Mouse (Mus musculus): ENCODE measurements around the gene Gm14180. TPM values are rescaled to one million over a fixed set of nuclear protein-coding genes. Genes with fewer than 3 reads are reported as not detected.
"Not testable (repeated sequence)": the region's sequence is repeated elsewhere in the genome, so short reads cannot be mapped to it uniquely, and the experiment has no call there.

Gene Gm14180
- not detected in 2 replicates for polyA plus RNA-seq (2012)

- no peak within 1 kb of the TSS for H3K4me3 ChIP-seq (replicated peaks)
- TF ChIP-seq GATA1 (IDR thresholded peaks at IDR 0.05; ENCODE audit: low read length) = no peak
- TF ChIP-seq TAL1 (IDR thresholded peaks at IDR 0.05; ENCODE audit: low read length) = no peak
Observed at GRCm38 (mm10) chr11:99734190-99734589, at the start of gene Gm14180. TSS of gene Gm14180 (minus strand) at chr11:99734290.

GRCm38 (mm10) chr11:99780604-99781003, 46.5 kb upstream of the Gm14180 start, which contains the start of gene Krtap4-8:
TSS of gene Krtap4-8 (minus strand) at chr11:99780704.
- H3K36me3 ChIP-seq (ENCODE audit: control insufficient read depth) = no peaks in the 10 kb centered on the region
- TF ChIP-seq GATA1 (IDR thresholded peaks at IDR 0.05; ENCODE audit: low read length) (no peak), TAL1 (IDR thresholded peaks at IDR 0.05; ENCODE audit: low read length) (no peak)
- no peaks in the 10 kb centered on the region for H3K4me1 ChIP-seq (ENCODE audit: control insufficient read depth)
- no peak within 1 kb of the TSS for H3K4me3 ChIP-seq (replicated peaks)
- no peaks in the 10 kb centered on the region for H3K27me3 ChIP-seq (ENCODE audit: control insufficient read depth)
- no peaks in the 10 kb centered on the region for H3K9me3 ChIP-seq (ENCODE audit: control insufficient read depth, low read length)

More at GRCm38 (mm10) chr11:99734190-99734589, at the start of gene Gm14180:
- Histone ChIP-seq H3K36me3 (ENCODE audit: control insufficient read depth) (no peaks in the 10 kb centered on the region), H3K4me1 (ENCODE audit: control insufficient read depth) (no peaks in the 10 kb centered on the region), H3K27me3 (ENCODE audit: control insufficient read depth) (no peaks in the 10 kb centered on the region), H3K9me3 (ENCODE audit: control insufficient read depth, low read length) (no peaks in the 10 kb centered on the region)

- Histone ChIP-seq H3K4me1 (ENCODE audit: control insufficient read depth) (no peaks in the 10 kb centered on the region), H3K4me3 (replicated peaks) (no peak overlapping the region), H3K27me3 (ENCODE audit: control insufficient read depth) (no peaks in the 10 kb centered on the region), H3K36me3 (ENCODE audit: control insufficient read depth) (no peaks in the 10 kb centered on the region), H3K9me3 (ENCODE audit: control insufficient read depth, low read length) (no peaks in the 10 kb centered on the region)
- TF ChIP-seq GATA1 (IDR thresholded peaks at IDR 0.05; ENCODE audit: low read length) (no peak), TAL1 (IDR thresholded peaks at IDR 0.05; ENCODE audit: low read length) (no peak)
Observed at GRCm38 (mm10) chr11:99778401-99778800, 44.3 kb upstream of the Gm14180 start.

GRCm38 (mm10) chr11:99772813-99773212, 38.7 kb upstream of the Gm14180 start, which contains the start of gene Gm11595:
TSS of gene Gm11595 (minus strand) at chr11:99772913.
- not testable (repeated sequence) for H3K4me3 ChIP-seq (replicated peaks); H3K27me3 ChIP-seq (ENCODE audit: control insufficient read depth); H3K36me3 ChIP-seq (ENCODE audit: control insufficient read depth); H3K9me3 ChIP-seq (ENCODE audit: control insufficient read depth, low read length); H3K4me1 ChIP-seq (ENCODE audit: control insufficient read depth)

- no peak for TF ChIP-seq GATA1 (IDR thresholded peaks at IDR 0.05; ENCODE audit: low read length)
- no peak for TF ChIP-seq TAL1 (IDR thresholded peaks at IDR 0.05; ENCODE audit: low read length)
- Histone ChIP-seq H3K4me3 (replicated peaks) (no peak overlapping the region), H3K4me1 (ENCODE audit: control insufficient read depth) (no peaks in the 10 kb centered on the region), H3K27me3 (ENCODE audit: control insufficient read depth) (no peaks in the 10 kb centered on the region; the same call in 1 of the 2 replicates), H3K36me3 (ENCODE audit: control insufficient read depth) (no peaks in the 10 kb centered on the region), H3K9me3 (ENCODE audit: control insufficient read depth, low read length) (peaks cover 6% of the 10 kb centered on the region; the same call in 1 of the 2 replicates)
Observed at GRCm38 (mm10) chr11:99768410-99768809, 34.3 kb upstream of the Gm14180 start.

- H3K36me3 ChIP-seq (ENCODE audit: control insufficient read depth) = no peaks in the 10 kb centered on the region
- no peaks in the 10 kb centered on the region for H3K4me1 ChIP-seq (ENCODE audit: control insufficient read depth)
- peaks cover 9% of the 10 kb centered on the region for H3K9me3 ChIP-seq (ENCODE audit: control insufficient read depth, low read length)
- no peaks in the 10 kb centered on the region; the same call in 1 of the 2 replicates for H3K27me3 ChIP-seq (ENCODE audit: control insufficient read depth)
- H3K4me3 ChIP-seq (replicated peaks) = no peak overlapping the region
- TF ChIP-seq GATA1 (IDR thresholded peaks at IDR 0.05; ENCODE audit: low read length) (no peak), TAL1 (IDR thresholded peaks at IDR 0.05; ENCODE audit: low read length) (no peak)
Observed at GRCm38 (mm10) chr11:99758877-99759276, 24.8 kb upstream of the Gm14180 start.

GRCm38 (mm10) chr11:99743985-99744384, 9.9 kb upstream of the Gm14180 start:
- no peak for TF ChIP-seq TAL1 (IDR thresholded peaks at IDR 0.05; ENCODE audit: low read length)
- no peak for TF ChIP-seq GATA1 (IDR thresholded peaks at IDR 0.05; ENCODE audit: low read length)
- no peak overlapping the region for H3K4me3 ChIP-seq (replicated peaks)
- H3K9me3 ChIP-seq (ENCODE audit: control insufficient read depth, low read length) = peaks cover 8% of the 10 kb centered on the region
- no peaks in the 10 kb centered on the region for H3K4me1 ChIP-seq (ENCODE audit: control insufficient read depth)
- H3K36me3 ChIP-seq (ENCODE audit: control insufficient read depth) = no peaks in the 10 kb centered on the region
- H3K27me3 ChIP-seq (ENCODE audit: control insufficient read depth) = no peaks in the 10 kb centered on the region

GRCm38 (mm10) chr11:99724061-99724460, 10.0 kb downstream of the Gm14180 start:
- Histone ChIP-seq H3K36me3 (ENCODE audit: control insufficient read depth) (no peaks in the 10 kb centered on the region), H3K9me3 (ENCODE audit: control insufficient read depth, low read length) (peaks cover 8% of the 10 kb centered on the region), H3K4me1 (ENCODE audit: control insufficient read depth) (no peaks in the 10 kb centered on the region), H3K27me3 (ENCODE audit: control insufficient read depth) (no peaks in the 10 kb centered on the region), H3K4me3 (replicated peaks) (no peak overlapping the region)
- no peak for TF ChIP-seq TAL1 (IDR thresholded peaks at IDR 0.05; ENCODE audit: low read length)

- H3K27me3 ChIP-seq (ENCODE audit: control insufficient read depth) = no peaks in the 10 kb centered on the region
- peaks cover 11% of the 10 kb centered on the region for H3K9me3 ChIP-seq (ENCODE audit: control insufficient read depth, low read length)
- no peak overlapping the region for H3K4me3 ChIP-seq (replicated peaks)
- H3K4me1 ChIP-seq (ENCODE audit: control insufficient read depth) = no peaks in the 10 kb centered on the region
- no peak for TF ChIP-seq TAL1 (IDR thresholded peaks at IDR 0.05; ENCODE audit: low read length)
- TF ChIP-seq GATA1 (IDR thresholded peaks at IDR 0.05; ENCODE audit: low read length) = no peak
- H3K36me3 ChIP-seq (ENCODE audit: control insufficient read depth) = no peaks in the 10 kb centered on the region
Observed at GRCm38 (mm10) chr11:99718759-99719158, 15.3 kb downstream of the Gm14180 start.

GRCm38 (mm10) chr11:99690463-99690862, 43.6 kb downstream of the Gm14180 start, which contains the start of gene Gm14190:
TSS of gene Gm14190 (minus strand) at chr11:99690740.
- Histone ChIP-seq H3K4me3 (replicated peaks) (no peak within 1 kb of the TSS), H3K4me1 (ENCODE audit: control insufficient read depth) (no peaks in the 10 kb centered on the region), H3K9me3 (ENCODE audit: control insufficient read depth, low read length) (peaks cover 9% of the 10 kb centered on the region), H3K36me3 (ENCODE audit: control insufficient read depth) (no peaks in the 10 kb centered on the region), H3K27me3 (ENCODE audit: control insufficient read depth) (no peaks in the 10 kb centered on the region)
- no peak for TF ChIP-seq TAL1 (IDR thresholded peaks at IDR 0.05; ENCODE audit: low read length)
- no peak for TF ChIP-seq GATA1 (IDR thresholded peaks at IDR 0.05; ENCODE audit: low read length)

GRCm38 (mm10) chr11:99685235-99685634, 48.9 kb downstream of the Gm14180 start:
- H3K36me3 ChIP-seq (ENCODE audit: control insufficient read depth); H3K9me3 ChIP-seq (ENCODE audit: control insufficient read depth, low read length); H3K4me3 ChIP-seq (replicated peaks); H3K4me1 ChIP-seq (ENCODE audit: control insufficient read depth); H3K27me3 ChIP-seq (ENCODE audit: control insufficient read depth): not testable (repeated sequence)

Measured in erythroblast, embryonic 14.5 days (primary cell).